Mouse (Mus musculus): Measurements from ENCODE around the gene Dupd1.

DNA sequence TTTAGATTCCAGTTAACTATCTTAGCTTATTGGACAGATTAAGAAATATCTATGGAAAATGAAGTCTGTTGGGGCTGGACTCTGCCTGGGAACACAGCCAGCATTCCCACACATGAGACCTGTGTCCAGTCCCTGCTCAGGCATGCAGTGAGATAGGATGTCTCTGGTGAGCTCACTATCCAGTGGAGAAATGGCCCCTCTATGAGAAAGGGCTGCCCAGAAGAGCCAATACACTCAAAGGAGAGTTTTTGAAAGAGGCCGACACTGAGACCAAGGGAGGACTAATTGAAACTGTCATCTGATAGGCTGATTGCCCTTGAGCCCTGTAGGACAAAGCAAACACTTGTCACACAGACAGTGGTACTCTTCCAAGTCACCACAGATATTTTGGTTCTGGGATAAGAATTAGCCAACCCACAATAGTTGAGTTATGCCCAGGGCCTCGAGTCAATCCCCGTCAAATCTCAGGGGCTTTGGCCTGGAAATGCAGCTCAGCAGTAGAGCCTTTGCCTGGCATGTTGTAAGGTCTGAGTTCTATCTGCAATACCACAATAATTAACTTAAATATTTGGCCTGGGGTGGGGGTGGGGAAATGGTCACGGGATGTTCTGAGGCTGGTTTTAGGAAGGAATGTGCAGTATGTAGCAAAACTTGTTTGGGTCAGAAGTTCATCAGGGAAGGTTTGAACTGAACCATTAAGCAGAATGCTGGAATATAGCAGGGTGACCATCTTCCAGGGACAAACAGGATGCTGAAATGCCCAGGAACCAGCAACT lies 6.2 kb upstream of the Dupd1 start:
- TF ChIP-seq CTCF (IDR thresholded peaks at IDR 0.05; ENCODE audit: low read depth, low read length) (no peak), POLR2A (IDR thresholded peaks at IDR 0.05; ENCODE audit: insufficient read depth, low read length) (no peak), EP300 (IDR thresholded peaks at IDR 0.05; ENCODE audit: insufficient read depth, low read depth, low read length) (no peak)

Measured in ES-Bruce4 (cell line).